In genomic region chr3:147716391-147716790, GRCm38 (mm10) we compare ENCODE assay signal across 27 mouse cellular contexts.
DNase-seq lines count a peak whose midpoint lies in the region; ATAC-seq and TF ChIP-seq lines count a peak whose summit lies in the region.
"Had no signal": no experiment of that assay in that cellular context is flagged by ENCODE, and none has a peak within 500 bp of the region (broad histone marks: within the 10 kb centered on the region; RNA-seq: fewer than 3 reads in every experiment).

No protein-coding gene starts in this region.

- no peak for ATAC-seq in hindbrain, postnatal 0 days
- ATAC-seq in midbrain, embryonic 14.5 days (ENCODE audit: low FRiP score, low TSS enrichment): no peak
- no peak for ATAC-seq in midbrain, embryonic 11.5 days (ENCODE audit: low FRiP score)
- ATAC-seq: activated CD4-positive, CD25-positive, alpha-beta regulatory T cell, adult 4 months; forebrain, embryonic 14.5 days; forebrain, embryonic 16.5 days; Patski had no signal

- no peak overlapping the region for H3K9ac ChIP-seq in hindbrain, postnatal 0 days (replicated peaks; ENCODE audit: low read length)
- H3K9ac ChIP-seq in midbrain, embryonic 14.5 days (replicated peaks; ENCODE audit: low read length): no peak overlapping the region
- no peak overlapping the region for H3K9ac ChIP-seq in midbrain, embryonic 11.5 days (ENCODE audit: low read length)
- H3K9ac ChIP-seq: embryonic facial prominence, embryonic 12.5 days; embryonic facial prominence, embryonic 15.5 days; forebrain, embryonic 12.5 days had no signal

- no peak for TF ChIP-seq POLR2A in brain, embryonic 14.5 days (IDR thresholded peaks at IDR 0.05; ENCODE audit: borderline replicate concordance, extremely low read depth, insufficient read depth, insufficient read length, poor library complexity, severe bottlenecking)

- H3K4me1 ChIP-seq in hindbrain, postnatal 0 days (ENCODE audit: insufficient read depth, low read length): no peaks in the 10 kb centered on the region
- no peaks in the 10 kb centered on the region for H3K4me1 ChIP-seq in hindbrain, embryonic 10.5 days (replicated peaks)
- no peaks in the 10 kb centered on the region for H3K4me1 ChIP-seq in midbrain, embryonic 14.5 days (ENCODE audit: control insufficient read depth, insufficient read depth, low read length)
- no peaks in the 10 kb centered on the region for H3K4me1 ChIP-seq in midbrain, embryonic 11.5 days (ENCODE audit: control insufficient read depth, insufficient read depth, low read length)
- H3K4me1 ChIP-seq: embryonic facial prominence, embryonic 12.5 days; embryonic facial prominence, embryonic 15.5 days; forebrain, embryonic 10.5 days; forebrain, embryonic 12.5 days had no signal

- H3K27ac ChIP-seq in hindbrain, postnatal 0 days: no peak overlapping the region
- H3K27ac ChIP-seq in hindbrain, embryonic 10.5 days: no peak overlapping the region
- no peak overlapping the region for H3K27ac ChIP-seq in midbrain, embryonic 14.5 days (replicated peaks; ENCODE audit: low read depth, low read length)
- no peak overlapping the region for H3K27ac ChIP-seq in midbrain, embryonic 11.5 days (ENCODE audit: low read depth, low read length)
- H3K27ac ChIP-seq: embryonic facial prominence, embryonic 12.5 days; embryonic facial prominence, embryonic 15.5 days; forebrain, embryonic 10.5 days; forebrain, embryonic 12.5 days had no signal

- H3K4me2 ChIP-seq in hindbrain, postnatal 0 days (ENCODE audit: low read depth, low read length): no peak overlapping the region
- H3K4me2 ChIP-seq in midbrain, embryonic 14.5 days (ENCODE audit: low read length): no peak overlapping the region
- no peak overlapping the region for H3K4me2 ChIP-seq in midbrain, embryonic 11.5 days
- H3K4me2 ChIP-seq: embryonic facial prominence, embryonic 12.5 days; embryonic facial prominence, embryonic 15.5 days; forebrain, embryonic 12.5 days had no signal

- H3K27me3 ChIP-seq in hindbrain, postnatal 0 days (ENCODE audit: insufficient read depth, low read length): no peaks in the 10 kb centered on the region
- no peaks in the 10 kb centered on the region for H3K27me3 ChIP-seq in hindbrain, embryonic 10.5 days (ENCODE audit: insufficient read depth, poor library complexity, severe bottlenecking)
- no peaks in the 10 kb centered on the region for H3K27me3 ChIP-seq in midbrain, embryonic 14.5 days (ENCODE audit: control insufficient read depth, insufficient read depth, low read length)
- no peaks in the 10 kb centered on the region for H3K27me3 ChIP-seq in midbrain, embryonic 11.5 days (ENCODE audit: control insufficient read depth, insufficient read depth, low read length)
- H3K27me3 ChIP-seq: embryonic facial prominence, embryonic 12.5 days; embryonic facial prominence, embryonic 15.5 days; forebrain, embryonic 12.5 days; Patski had no signal

- no peak overlapping the region for H3K4me3 ChIP-seq in hindbrain, postnatal 0 days (ENCODE audit: low read length)
- no peak overlapping the region for H3K4me3 ChIP-seq in hindbrain, embryonic 10.5 days
- H3K4me3 ChIP-seq in midbrain, embryonic 14.5 days (replicated peaks; ENCODE audit: low read depth, low read length): no peak overlapping the region
- H3K4me3 ChIP-seq in midbrain, embryonic 11.5 days (ENCODE audit: low read depth, low read length): no peak overlapping the region
- H3K4me3 ChIP-seq: embryonic facial prominence, embryonic 12.5 days; embryonic facial prominence, embryonic 15.5 days; erythroblast, embryonic 14.5 days; forebrain, embryonic 10.5 days; forebrain, embryonic 12.5 days had no signal

- H3K36me3 ChIP-seq in hindbrain, postnatal 0 days (ENCODE audit: insufficient read depth, low read length): no peaks in the 10 kb centered on the region
- H3K36me3 ChIP-seq in hindbrain, embryonic 10.5 days: no peaks in the 10 kb centered on the region
- H3K36me3 ChIP-seq in midbrain, embryonic 14.5 days (ENCODE audit: control insufficient read depth, insufficient read depth, low read length): no peaks in the 10 kb centered on the region
- H3K36me3 ChIP-seq in midbrain, embryonic 11.5 days (ENCODE audit: control insufficient read depth, insufficient read depth, low read length): no peaks in the 10 kb centered on the region
- H3K36me3 ChIP-seq: embryonic facial prominence, embryonic 12.5 days; embryonic facial prominence, embryonic 15.5 days; forebrain, embryonic 10.5 days; forebrain, embryonic 12.5 days had no signal

- WGBS in hindbrain, postnatal 0 days: 56% methylated on average over 4 of the region's 4 CpGs
- 76% methylated on average over 4 of the region's 4 CpGs for WGBS in hindbrain, embryonic 10.5 days
- WGBS in midbrain, embryonic 14.5 days: 53% methylated on average over 4 of the region's 4 CpGs
- 72% methylated on average over 4 of the region's 4 CpGs for WGBS in midbrain, embryonic 11.5 days

- TF ChIP-seq CTCF in hindbrain, postnatal 0 days (IDR thresholded peaks at IDR 0.05; ENCODE audit: low read depth): no peak
- no peak for TF ChIP-seq CTCF in brain, embryonic 14.5 days (IDR thresholded peaks at IDR 0.05; ENCODE audit: borderline replicate concordance, extremely low read depth, insufficient read depth, insufficient read length)

- DNase-seq in hindbrain, postnatal 0 days (ENCODE audit: low spot score): peak; percentile 10
- no peak for DNase-seq in hindbrain, embryonic 10.5 days (ENCODE audit: low spot score)
- peak; percentile 27 for DNase-seq in midbrain, embryonic 14.5 days
- DNase-seq in midbrain, embryonic 11.5 days (ENCODE audit: low spot score, missing footprints): no peak
- DNase-seq in NIH3T3 (ENCODE audit: low read depth): peak; percentile 59
- peak; percentile 49 for DNase-seq in brain, embryonic 14.5 days (ENCODE audit: low read depth)
- DNase-seq in left cerebral cortex, adult 8-10 months (ENCODE audit: low spot score in 2 of 2): no peak
- no peak for DNase-seq in lung, postnatal 36 days
- DNase-seq: adrenal gland, adult 8-10 months; adrenal gland, postnatal 14 days; adrenal gland, postnatal 36 days; cerebellum, adult 11 months; cerebellum, adult 18-20 months; cerebellum, adult 8-10 months; cerebellum, adult 9-11 months; cerebellum, postnatal 14 days; cerebellum, postnatal 36 days; embryo, embryonic 11 days had no signal

- H3K9me3 ChIP-seq in hindbrain, postnatal 0 days (ENCODE audit: low read length): no peaks in the 10 kb centered on the region
- H3K9me3 ChIP-seq in hindbrain, embryonic 10.5 days: no peaks in the 10 kb centered on the region
- H3K9me3 ChIP-seq in midbrain, embryonic 14.5 days (ENCODE audit: control insufficient read depth, low read length): no peaks in the 10 kb centered on the region
- H3K9me3 ChIP-seq in midbrain, embryonic 11.5 days (ENCODE audit: control insufficient read depth, low read length): no peaks in the 10 kb centered on the region
- H3K9me3 ChIP-seq: embryonic facial prominence, embryonic 12.5 days; embryonic facial prominence, embryonic 15.5 days; forebrain, embryonic 10.5 days; forebrain, embryonic 12.5 days had no signal

Comparison
In these comparisons a context has a peak if more than half of its experiments do, and no peak if none do; other contexts are left out.
1. DNase-seq: peak in hindbrain, postnatal 0 days (single experiment), midbrain, embryonic 14.5 days (single experiment), NIH3T3 (single experiment) and brain, embryonic 14.5 days (single experiment); none in hindbrain, embryonic 10.5 days (single experiment), midbrain, embryonic 11.5 days (single experiment), left cerebral cortex, adult 8-10 months (0 of 2) and lung, postnatal 36 days (single experiment).